Mouse (Mus musculus) heart, postnatal 25 days (tissue): ENCODE measurements around the gene Washc2. TPM values are rescaled to one million over a fixed set of nuclear protein-coding genes. Genes with fewer than 3 reads are reported as not detected.

Experiments
- DNase-seq: peaks from one replicate; pipeline ENCODE4 v3.0.0; 2022; ENCODE audit warnings: low spot score
- intact Hi-C: fragments of 180-260 bp; cut with DNase I; formaldehyde crosslinking; loops from one replicate; pipeline ENCODE4 v1.15.1; 2025
- total RNA-seq, 2 experiments: library from RNA; stranded (reverse); gene quantifications; 2 replicates each; pipeline ENCODE4 v1.2.3; 2021

The Washc2 gene
- total RNA-seq, 2 experiments from 2014 or later: 21.7 to 23.0 TPM

DNA sequence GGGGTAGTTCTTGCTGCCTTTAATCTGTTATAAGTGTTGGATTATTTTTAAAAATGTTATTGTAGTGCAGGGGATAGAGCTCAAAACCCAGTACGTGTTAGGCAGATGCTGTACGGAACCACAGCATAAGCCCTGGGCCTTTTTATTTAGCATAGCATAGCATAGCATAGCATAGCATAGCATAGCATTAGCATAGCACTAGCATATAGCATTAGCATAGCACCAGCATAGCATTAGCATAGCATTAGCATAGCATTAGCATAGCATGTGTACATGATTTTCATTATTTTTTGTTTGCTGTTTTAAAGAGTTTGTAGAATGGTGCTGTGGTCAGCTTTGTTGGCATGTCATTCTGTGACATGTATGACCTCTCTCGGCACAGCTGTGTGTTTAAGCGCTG, 51.8 kb downstream of the Washc2 start:
- intact Hi-C loops: no loop called here
- DNase-seq: no peak

DNA sequence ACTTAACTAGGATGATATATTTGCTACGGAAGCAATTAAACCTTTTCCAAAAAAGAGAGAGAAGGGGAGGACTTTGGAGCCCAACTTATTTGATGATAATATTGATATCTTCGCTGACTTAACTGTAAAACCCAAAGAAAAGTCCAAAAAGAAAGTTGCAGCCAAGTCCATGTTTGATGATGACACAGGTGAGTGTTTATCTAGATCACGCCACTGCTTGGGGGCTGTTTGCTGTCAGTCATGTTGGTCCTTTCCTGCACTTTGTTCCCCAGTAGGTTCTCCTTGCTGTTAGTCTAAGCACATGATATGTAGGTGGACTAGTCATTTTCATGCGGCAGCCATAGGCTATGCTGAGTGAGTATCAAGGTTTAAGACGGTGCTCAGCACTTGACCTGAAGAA, 52.6 kb downstream of the Washc2 start:
- DNase-seq: no peak
- intact Hi-C loops: no loop called here

DNA sequence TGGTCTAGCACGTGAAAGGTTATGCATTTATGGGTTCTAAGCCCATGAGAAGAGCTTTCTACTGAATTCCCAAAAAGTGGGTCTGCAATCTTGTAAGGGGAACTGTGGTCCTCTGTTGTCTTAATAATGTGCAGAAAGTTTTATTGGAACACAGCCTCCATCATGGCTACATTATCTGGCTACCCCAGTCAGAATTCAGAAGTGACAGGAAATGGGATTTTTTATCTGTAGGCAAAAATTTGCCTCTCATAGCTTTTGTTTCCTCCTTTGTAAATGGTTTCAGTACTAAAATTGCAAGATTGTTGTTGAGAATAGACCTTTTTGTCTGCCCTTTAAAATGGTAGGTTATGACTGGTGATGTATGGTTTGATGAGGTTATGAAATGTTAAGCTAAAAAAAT, 55.0 kb downstream of the Washc2 start:
- intact Hi-C loops: no loop called here
- no peak for DNase-seq

DNA sequence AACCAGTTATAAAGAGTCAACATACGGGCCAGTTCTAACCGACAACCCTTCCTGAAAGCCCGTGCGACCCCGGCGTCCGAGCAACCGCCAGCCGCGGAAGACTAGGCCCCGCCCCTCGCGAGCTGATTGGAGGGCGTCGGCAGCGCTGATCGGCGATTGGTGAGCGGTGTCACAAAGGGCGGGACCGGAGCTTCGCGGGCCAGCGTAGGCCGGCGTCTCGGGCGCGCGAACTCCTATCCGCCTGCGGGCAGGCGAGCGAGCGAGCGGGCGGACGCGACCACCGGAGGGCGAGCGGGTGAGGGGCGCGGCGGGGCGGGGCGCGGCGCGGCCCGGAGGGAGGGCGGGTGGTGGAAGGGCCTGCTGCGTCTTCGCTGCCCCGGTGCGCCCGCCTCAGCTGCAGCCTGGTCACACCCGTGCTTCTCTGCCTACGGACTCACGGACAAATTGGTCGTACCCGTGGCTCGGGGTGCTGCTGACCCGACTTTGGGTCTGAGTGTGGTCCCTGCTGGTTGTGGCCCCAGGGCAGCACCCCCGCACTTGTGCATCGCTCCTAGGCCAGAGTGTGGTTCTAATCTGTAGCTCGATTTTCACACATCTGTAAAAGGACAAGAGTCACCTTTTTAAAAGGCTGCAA, 56.3 kb downstream of the Washc2 start, which contains the start of gene Zfand4:
Zfand4 (plus strand) TSS at position 205 of the 634 bp plus-strand sequence.
- intact Hi-C loops: no loop called here
- peak; percentile 86 for DNase-seq

DNA sequence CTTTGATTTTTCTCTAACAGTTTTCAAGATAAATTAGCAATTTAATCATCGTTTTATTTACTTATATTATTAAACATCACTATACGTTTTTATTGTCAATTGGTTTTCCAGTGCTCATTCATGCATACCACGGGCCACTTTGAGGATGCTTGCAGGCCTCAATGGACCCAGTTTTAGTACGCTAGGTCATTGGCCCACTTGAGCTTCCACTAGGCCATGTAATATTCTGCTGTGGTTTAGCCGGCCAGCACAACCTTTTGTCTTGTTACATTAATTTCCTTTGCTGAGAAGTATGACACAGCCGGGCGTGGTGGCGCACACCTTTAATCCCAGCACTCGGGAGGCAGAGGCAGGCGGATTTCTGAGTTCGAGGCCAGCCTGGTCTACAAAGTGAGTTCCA, 57.0 kb downstream of the Washc2 start:
- DNase-seq: no peak
- intact Hi-C loops: no loop called here

DNA sequence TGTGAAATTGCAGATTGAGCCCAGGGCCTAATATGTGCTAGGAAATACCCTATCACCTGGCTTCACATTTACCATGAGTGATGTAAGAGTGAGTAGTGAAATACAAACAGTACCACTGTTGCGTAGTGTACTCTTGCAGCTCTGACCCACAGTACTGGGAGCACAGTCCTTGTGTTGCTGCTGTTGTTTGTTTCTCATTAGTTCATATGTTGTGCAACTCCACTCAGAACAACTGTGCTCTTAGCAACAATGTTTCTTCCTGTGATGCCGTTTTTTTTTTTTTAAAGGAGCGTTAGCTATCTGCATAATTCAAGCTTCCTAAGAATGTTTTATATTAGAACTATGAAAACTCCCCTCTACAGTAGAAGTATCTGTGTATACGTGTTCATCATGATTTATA, 57.8 kb downstream of the Washc2 start:
- DNase-seq: no peak
- intact Hi-C loops: no loop called here

DNA sequence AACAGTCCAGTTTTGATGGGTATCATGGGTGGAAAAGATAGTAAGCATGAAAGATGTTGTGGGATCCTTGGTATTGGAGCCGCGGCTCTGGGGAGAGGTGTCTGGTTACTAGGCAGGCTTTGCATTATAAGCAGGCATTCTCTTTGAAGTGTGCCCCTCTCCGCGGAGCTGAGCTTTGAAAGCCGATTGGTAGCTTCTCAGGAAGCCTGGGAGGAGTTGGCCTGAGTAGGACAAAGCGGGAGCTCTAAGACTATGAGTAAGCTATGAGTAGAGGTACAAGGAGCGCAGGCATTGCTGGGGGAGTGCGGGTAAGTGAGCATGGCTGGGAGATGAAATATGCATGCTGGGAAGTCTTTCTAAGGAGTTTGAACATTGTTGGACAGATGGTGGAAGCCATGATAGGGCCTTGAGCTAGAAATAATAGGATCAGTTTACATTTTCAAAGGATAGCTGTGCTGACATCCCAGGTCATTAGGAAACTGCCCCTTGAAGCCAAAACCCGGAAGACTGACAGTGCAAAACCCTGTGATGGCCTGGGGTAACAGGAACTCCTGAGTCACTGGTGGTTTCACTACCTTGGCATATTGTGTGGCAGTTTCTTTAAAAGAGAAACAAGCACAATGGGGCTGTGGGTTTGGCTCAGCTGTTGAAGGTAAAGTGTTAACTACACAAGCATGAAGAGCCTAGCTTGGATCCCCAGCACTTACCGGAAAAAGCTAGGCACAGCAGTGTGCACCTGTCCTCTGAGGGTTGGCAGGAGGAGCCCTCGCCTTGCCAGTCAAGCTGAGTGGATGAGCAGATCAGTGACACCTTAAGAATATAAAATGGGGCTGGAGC, 58.7 kb downstream of the Washc2 start:
- DNase-seq: no peak
- intact Hi-C loops: no loop called here

DNA sequence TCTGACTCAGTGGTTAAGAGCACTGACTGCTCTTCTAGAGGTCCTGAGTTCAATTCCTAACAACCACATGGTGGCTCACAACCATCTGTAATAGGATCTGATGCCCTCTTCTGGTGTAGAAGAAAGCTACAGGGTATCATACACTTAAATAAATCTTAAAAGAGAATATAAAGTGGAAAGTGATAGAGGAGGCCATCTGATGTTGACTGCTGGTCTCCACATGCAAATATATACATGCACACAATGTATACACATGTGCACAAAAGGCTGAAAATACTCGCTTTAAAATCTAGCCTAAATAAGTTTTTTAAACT, 59.2 kb downstream of the Washc2 start:
- intact Hi-C loops: no loop called here

DNA sequence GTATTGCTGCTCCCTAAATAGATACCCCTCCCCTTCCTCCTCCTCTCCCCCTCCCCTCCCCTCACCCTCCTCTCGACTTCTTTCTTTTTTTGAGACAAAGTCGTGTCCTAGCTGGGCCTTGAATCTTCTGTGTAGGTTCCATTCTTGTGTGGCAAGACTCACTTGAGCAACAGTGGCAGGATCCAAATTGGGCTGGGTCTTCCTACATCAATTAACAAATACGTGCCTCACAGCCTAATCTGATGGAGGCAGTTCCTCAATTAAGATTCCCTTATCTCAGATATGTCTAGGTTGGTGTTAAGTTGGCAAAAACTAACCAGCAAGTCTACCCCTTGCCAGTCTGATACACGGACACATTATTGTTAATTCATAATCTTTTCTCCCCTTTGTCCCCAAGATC, 67.9 kb downstream of the Washc2 start:
- DNase-seq: no peak
- intact Hi-C loops: no loop called here

More for the DNA sequence above, 59.2 kb downstream of the Washc2 start:
- no peak for DNase-seq

DNA sequence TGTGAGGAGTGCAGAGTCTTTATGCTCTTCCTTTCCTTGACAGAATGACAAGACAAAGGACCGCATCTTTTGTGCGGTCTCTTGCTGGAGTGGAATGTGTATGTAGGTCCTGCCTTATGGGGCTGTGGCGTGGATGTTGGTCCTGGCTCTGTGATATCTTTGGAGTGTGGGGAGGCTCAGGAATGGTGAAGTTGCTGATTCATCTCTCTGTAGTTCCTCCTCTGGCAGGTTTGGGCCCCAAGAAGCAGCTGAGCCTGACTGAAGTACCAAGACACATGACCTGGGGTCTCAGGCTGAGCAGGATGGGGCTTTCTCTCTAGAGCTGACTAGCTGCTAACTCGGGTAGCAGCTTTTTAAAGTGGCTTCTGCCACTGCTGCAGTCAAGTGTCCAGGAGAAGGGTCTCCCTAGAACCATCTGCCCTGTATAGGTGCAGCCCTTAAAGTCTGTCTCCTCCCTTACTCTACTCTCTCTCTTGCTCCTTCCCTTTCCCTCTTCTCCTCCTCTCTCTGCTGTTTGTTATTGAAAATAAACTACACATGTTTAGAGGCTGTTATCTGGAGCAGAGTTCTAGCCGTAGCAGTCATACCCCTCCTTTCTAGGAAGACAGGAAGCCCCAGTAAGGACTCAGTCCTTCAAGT, 71.0 kb downstream of the Washc2 start:
- intact Hi-C loops: no loop called here

DNA sequence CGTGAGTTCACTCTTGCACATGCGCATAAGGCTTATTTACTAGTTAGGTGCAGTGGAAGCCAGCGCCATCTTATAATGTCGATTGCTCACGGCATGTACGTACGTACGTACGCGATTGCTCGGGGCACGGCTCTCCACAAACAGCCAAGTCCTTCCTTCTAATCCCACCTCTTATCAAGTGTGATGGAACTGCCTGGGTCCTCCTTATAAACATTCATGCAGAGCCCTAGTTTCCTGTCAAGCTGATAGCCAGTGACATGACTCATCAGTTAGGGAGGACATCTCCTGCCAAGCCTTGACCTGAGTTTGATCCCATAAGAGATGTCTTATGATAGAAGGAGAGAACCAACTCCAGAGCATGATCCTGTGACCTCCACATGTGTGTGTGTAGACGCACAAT, 73.2 kb downstream of the Washc2 start:
- intact Hi-C loops: no loop called here

More for the DNA sequence above, 71.0 kb downstream of the Washc2 start:
- no peak for DNase-seq

DNA sequence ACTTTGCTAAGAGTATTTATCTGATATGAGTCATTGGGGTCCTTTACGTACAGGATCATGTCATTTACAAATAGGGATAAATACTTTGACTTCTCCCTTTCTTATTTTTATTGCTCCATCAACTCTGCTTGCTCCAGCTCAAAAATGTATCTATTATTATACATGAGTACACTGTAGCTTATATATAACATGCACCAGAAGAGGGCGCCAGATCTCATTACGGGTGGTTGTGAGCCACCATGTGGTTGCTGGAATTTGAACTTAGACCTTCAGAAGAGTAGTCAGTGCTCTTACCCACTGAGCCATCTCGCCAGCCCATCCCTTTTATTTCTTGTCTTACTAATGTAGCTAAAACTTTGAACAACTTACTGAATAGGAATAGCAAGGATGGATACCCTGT, 74.7 kb downstream of the Washc2 start:
- no peak for DNase-seq
- intact Hi-C loops: no loop called here

More for the DNA sequence above, 73.2 kb downstream of the Washc2 start:
- no peak for DNase-seq

DNA sequence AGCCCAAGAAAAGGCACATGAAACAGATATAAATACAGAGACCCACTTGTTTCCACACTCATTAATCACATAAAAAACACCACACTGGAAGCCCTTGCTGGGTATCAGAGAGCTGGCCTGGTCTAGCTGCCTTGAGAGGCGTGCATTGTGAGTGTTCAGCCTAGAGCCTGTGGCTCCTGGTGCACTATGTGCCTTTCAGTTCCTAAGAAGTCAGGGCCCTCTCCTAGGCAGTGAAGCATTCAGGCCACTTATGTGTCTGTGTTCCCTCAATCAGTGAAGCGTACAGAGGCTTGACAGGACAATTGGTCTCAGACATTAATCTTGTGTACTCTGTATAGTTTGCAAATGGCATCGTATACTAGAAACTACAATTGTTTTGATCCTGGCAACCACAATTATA, 75.4 kb downstream of the Washc2 start:
- DNase-seq: no peak
- intact Hi-C loops: no loop called here

DNA sequence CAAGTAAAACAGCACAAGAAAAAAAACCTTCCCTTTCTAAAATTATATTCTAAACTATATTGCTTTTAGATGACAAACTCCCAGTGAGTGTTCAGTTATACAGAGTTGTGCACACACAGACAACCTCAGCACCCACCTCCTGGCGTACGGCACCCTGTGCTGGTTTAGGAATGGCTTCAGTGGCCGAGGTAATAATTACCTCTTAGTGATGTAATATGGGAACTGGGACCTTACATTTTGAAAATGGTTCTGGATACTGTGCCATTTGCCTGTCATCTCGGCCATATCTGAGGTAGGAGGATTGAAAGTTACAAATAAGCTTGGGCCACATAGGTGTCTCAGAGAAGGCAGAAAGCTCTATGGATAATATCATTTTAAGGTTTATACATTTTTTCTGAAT, 78.5 kb downstream of the Washc2 start:
- DNase-seq: no peak
- intact Hi-C loops: no loop called here

DNA sequence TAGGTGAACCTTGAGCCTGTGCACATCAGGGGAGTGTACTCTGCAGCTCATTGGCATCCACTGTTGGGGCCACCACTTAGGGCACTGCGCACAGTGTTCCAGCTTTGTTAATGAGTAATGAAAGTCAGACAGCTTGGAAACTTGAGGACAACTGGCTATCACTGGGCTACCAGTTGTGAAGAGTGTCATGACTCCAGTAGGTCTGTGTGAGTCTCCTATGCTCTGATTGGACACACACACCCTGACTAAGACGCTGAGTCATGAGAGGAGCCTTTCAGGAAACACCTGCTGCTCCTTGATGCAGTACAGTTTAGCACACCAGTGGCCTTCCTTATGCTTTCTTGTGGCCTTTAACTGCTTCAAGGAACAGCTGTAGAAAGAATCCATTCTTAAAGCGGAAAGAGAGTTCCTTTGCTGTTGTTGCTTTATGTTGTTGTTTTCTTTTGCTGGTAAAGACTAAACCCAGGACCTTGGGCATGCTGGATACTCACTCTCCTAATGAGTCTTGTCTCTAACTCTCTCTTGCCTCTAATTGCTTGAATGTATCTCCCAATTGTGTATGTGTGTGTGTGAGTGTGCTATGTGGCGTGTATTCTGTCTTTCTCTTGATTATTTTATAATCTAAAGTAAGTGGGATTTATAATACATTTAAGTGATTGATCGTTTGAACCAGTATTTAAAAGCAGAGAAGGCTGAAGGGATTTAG, 79.2 kb downstream of the Washc2 start:
- intact Hi-C loops: no loop called here
- DNase-seq: no peak

DNA sequence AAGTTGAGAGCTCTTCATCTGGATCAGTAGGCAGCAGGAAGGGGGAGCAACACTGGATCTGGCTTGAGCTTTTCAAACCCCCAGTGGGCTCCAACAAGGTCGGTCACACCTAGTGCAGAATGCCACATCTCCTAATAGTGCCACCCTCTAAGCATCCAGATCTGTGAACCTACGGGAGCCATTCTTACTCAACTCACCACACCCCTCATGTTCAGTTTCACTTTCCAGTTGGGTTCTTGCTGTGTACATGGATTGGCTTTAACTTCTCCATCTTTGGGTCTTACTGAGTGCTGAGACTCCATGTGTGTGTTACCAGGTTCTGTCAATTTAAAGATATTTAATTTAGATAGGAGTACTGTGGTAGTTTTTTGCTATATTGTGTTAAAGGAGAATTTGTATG, 103.6 kb downstream of the Washc2 start:
- intact Hi-C loops: no loop called here
- no peak for DNase-seq

Other genes starting within 250 kb of the Washc2 start
- 10 to 100 TPM; 79.7 to 91.8 TPM for gene Plxnd1, start 213.0 kb upstream of the Washc2 start, total RNA-seq
- gene Tmcc1, start 14.6 kb upstream of the Washc2 start, total RNA-seq: 10 to 100 TPM; 26.2 to 33.0 TPM
- 1 to 10 TPM; 3.4 to 5.4 TPM for gene Zfand4, start 56.2 kb downstream of the Washc2 start, total RNA-seq
- 10 to 100 TPM; 38.6 to 41.2 TPM for gene March8, start 130.0 kb downstream of the Washc2 start, total RNA-seq